Mouse (Mus musculus) cortical plate, adult 2 months (tissue): ENCODE results near the gene Mettl13.

Experiments
- CTCF ChIP-seq: fragments of 200-500 bp; IDR thresholded peaks from 2 replicates; pipeline ENCODE4 v1.5.1; 2011; ENCODE audit warnings: mild to moderate bottlenecking, control low read depth, low read length; ENCODE audit not compliant: insufficient read depth; ENCODE audit errors: extremely low read depth
- POLR2A ChIP-seq: fragments of 200-500 bp; IDR thresholded peaks from 2 replicates; pipeline ENCODE4 v1.6.1; 2011; ENCODE audit warnings: mild to moderate bottlenecking, low read length, control low read depth; ENCODE audit not compliant: insufficient read depth; ENCODE audit errors: extremely low read depth

GRCm38 (mm10) chr1:162509329-162510012 lies 38.9 kb downstream of the Mettl13 start:
- TF ChIP-seq CTCF = no peak
- TF ChIP-seq POLR2A = no peak
